Comparison of ENCODE assay signal across 8 mouse cellular contexts in the genomic region with DNA sequence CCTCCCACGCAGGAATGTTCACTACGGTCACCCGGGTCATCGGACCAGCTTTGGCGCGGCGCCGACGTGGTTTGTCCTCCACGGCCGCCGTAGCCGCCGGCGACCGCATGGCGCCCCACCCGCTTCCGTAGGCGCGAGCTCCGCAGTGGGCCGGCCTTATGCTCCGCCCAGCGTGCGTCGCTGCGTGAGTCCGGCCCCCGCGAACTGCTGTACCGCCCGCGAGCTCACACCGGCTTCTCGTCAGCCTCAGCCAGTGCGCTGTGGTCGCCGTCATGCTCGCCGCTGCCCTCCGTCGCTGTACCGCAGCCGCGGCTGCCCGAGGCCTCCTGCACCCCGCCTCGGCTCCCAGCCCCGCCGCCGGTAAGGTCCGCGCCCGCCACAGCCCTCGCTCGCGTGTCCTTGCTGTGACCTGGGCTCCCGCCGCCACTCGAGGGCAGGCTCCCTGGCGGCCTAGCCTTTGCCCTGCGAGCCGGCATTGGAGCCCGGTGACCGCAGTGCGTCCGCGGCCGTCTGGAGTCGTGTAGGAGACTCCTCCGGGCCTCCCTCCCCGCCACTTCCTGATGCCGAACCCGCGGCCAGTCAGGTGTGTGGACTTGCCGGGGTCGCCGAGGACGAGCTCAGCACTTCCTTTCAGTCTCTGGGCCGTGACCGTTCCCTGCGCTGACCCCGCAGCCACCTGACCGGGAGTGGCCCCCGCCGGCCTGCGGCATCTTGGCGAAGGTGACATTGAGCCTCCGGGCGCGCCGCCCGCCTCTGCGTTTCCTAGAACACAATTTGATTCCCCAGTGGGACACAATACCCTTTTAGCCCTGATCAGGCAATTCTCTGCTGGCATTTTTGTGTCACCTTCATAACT. TPM values are rescaled to one million over a fixed set of nuclear protein-coding genes. Genes with fewer than 3 reads are reported as not detected.
A peak's percentile ranks its signal among the peaks of the same experiment; 100 is the strongest.
DNase-seq lines count a peak whose midpoint lies in the region; ATAC-seq and TF ChIP-seq lines count a peak whose summit lies in the region.

Cox5a (plus strand) TSS at position 219 of the 856 bp plus-strand sequence.

- ATAC-seq in hematopoietic stem cell, adult 5-6 weeks (replicated peaks in 1 of 2; ENCODE audit: insufficient read depth in 1 of 2, low FRiP score in 2 of 2, low TSS enrichment in 1 of 2, low read depth in 1 of 2, poor library complexity in 2 of 2, severe bottlenecking in 2 of 2) = peak; percentile 84 to 91
- peak; percentile 99 for ATAC-seq in lung, postnatal 0 days

- TF ChIP-seq EP300 in lung, postnatal 0 days (IDR thresholded peaks at IDR 0.05) = no peak

- peak within 1 kb of the TSS; percentile 67 for H3K4me2 ChIP-seq in lung, postnatal 0 days (replicated peaks; ENCODE audit: low read depth, low read length)

- no peaks in the 10 kb centered on the region for H3K36me3 ChIP-seq in lung, postnatal 0 days (ENCODE audit: insufficient read depth, low read length)

- peaks cover 7% of the 10 kb centered on the region; the same call in 1 of the 2 replicates for H3K4me1 ChIP-seq in lung, postnatal 0 days (ENCODE audit: insufficient read depth, low read depth, low read length)

- peak within 1 kb of the TSS; percentile 96 for H3K27ac ChIP-seq in lung, postnatal 0 days (ENCODE audit: low read length)

- peak; percentile 23 for TF ChIP-seq CTCF in lung, postnatal 0 days (IDR thresholded peaks at IDR 0.05)

- DNase-seq in MEL-GATA-1-ER (ENCODE audit: extremely low read depth, low read depth) = peak; percentile 66
- peak; percentile 96 for DNase-seq in cerebellum, adult 8-10 months
- DNase-seq in forelimb bud, embryonic 11.5 days (ENCODE audit: low read depth, low spot score) = peak; percentile 92
- DNase-seq in layer of hippocampus, adult 9-11 months = peak; percentile 94
- peak; percentile 97 for DNase-seq in lung, postnatal 0 days (ENCODE audit: low spot score)
- DNase-seq in ovary, postnatal 14 days (ENCODE audit: low spot score) = peak; percentile 92
- peak; percentile 92 for DNase-seq in thymus, postnatal 14 days

- peak within 1 kb of the TSS; percentile 91 for H3K9ac ChIP-seq in lung, postnatal 0 days (replicated peaks; ENCODE audit: low read depth)

- H3K9me3 ChIP-seq in lung, postnatal 0 days (ENCODE audit: low read length) = no peaks in the 10 kb centered on the region

- 2% methylated on average over 89 of the region's 95 CpGs for WGBS in lung, postnatal 0 days

- peak within 1 kb of the TSS; percentile 90 for H3K4me3 ChIP-seq in lung, postnatal 0 days (ENCODE audit: low read depth, low read length)

- H3K27me3 ChIP-seq in lung, postnatal 0 days (replicated peaks; ENCODE audit: insufficient read depth, low read length) = no peaks in the 10 kb centered on the region

RNA-seq across cellular contexts. Expression of gene Cox5a, which starts in this region (rescaled TPM):
- 54.6 and 80.4 TPM in 2 replicates for total RNA-seq in hematopoietic stem cell, adult 5-6 weeks (2017)
- polyA plus RNA-seq in lung, postnatal 0 days (2015; fragmentation: Nextera tagmentation; extraction: Ambion mirVana) = 440 and 448 TPM in 2 replicates

Comparison
In these comparisons a context has a peak if more than half of its experiments do, and no peak if none do; other contexts are left out.
1. Peak in every context shown above with its lines: DNase-seq, ATAC-seq, H3K4me3 ChIP-seq and H3K27ac ChIP-seq.